Mouse (Mus musculus): ENCODE data around the gene Olfr1513. TPM values are rescaled to one million over a fixed set of nuclear protein-coding genes. Genes with fewer than 3 reads are reported as not detected.
"Not testable (repeated sequence)": the region's sequence is repeated elsewhere in the genome, so short reads cannot be mapped to it uniquely, and the experiment has no call there.

Gene Olfr1513
- polyA plus RNA-seq (2015; fragmentation: Nextera tagmentation; extraction: Ambion mirVana), result not detected in 2 replicates

DNA sequence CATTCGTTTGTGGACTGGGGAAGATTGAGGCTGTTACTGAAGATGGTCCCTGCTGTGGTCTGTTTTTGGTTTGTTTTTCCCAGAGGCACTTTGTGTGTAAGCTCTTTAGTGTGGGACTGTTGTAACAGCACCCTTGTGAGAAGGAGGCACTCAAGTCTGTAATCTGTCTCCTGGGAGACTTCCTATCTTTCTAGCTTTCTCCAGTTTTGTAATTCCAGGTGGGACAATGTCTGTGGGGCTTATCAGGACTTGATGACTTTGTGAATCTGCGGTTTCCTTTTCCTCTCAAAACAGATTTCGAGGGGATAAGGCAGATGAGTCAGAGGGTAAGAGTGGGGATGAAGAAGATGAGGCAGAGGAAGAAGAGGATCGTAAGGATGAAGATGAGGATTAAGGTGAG, at the start of gene Olfr1513:
Gene Olfr1513 (minus strand): TSS at position 101 of the 400 bp plus-strand sequence.
- no peak for DNase-seq (ENCODE audit: low spot score)

- no peak for DNase-seq (ENCODE audit: low spot score)
These were observed 41.1 kb upstream of the Olfr1513 start, which contains the start of gene Olfr1511 for GRCm38 (mm10) chr14:52397279-52397678. Gene Olfr1511, minus strand, starts transcription at chr14:52397379.

- DNase-seq (ENCODE audit: low spot score), result not testable (repeated sequence)
These were observed 34.1 kb upstream of the Olfr1513 start for GRCm38 (mm10) chr14:52390084-52390848.

DNA sequence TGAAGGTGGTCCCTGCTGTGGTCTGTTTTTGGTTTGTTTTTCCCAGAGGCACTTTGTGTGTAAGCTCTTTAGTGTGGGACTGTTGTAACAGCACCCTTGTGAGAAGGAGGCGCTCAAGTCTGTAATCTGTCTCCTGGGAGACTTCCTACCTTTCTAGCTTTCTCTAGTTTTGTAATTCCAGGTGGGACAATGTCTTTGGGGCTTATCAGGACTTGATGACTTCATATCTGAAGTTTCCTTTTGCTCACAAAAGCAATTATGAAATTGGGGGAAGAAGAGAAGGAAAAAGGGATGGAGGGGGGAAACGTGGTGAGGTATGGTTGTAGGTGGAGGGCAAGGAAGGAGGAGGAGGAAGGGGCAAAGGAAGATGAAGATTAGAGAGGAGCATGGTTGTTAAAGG, 22.9 kb upstream of the Olfr1513 start, which contains the start of gene Olfr1512:
Gene Olfr1512 (minus strand): TSS at position 101 of the 400 bp plus-strand sequence.
- DNase-seq (ENCODE audit: low spot score), result no peak

DNA sequence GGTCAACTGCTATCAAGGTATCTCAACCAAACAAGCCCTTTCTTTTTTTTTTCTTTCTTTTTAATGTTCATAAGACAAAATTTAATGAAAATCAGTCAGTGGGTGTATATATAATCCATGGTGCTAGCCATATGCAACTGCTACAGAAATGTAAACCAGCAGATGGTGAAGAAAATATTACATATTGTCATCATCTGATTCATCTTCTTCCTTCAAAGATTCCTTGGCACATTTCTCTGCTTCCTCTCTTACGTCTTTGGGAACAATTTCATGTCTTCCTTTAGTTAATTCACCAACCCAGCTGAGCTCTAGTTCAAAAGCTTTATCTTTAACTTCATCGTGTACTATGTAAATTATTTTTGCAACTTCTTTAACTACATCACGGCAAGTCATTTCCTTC, 12.5 kb upstream of the Olfr1513 start:
- DNase-seq (ENCODE audit: low spot score), result no peak

DNA sequence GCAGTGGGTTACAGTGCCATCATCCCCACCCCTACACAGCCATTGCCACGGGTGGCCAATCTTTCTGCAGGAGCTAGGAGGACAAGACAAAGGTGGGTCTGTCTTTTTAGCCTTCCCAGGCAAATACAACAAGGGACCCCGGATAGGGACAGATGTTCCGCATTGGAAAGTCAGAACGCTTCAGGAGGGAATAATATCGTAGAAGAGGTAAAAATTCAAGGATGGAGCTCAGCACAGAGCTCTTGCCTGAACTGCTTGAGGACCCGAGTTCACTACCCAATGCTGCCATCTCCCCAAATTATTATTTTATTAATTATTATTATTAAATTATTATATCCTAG, 16.7 kb downstream of the Olfr1513 start:
- DNase-seq (ENCODE audit: low spot score), result no peak

- peak; percentile 85 for DNase-seq (ENCODE audit: low spot score)
These were observed 17.3 kb downstream of the Olfr1513 start for GRCm38 (mm10) chr14:52338751-52339511.

GRCm38 (mm10) chr14:52332171-52332570, 24.0 kb downstream of the Olfr1513 start:
- DNase-seq (ENCODE audit: low spot score), result no peak

DNA sequence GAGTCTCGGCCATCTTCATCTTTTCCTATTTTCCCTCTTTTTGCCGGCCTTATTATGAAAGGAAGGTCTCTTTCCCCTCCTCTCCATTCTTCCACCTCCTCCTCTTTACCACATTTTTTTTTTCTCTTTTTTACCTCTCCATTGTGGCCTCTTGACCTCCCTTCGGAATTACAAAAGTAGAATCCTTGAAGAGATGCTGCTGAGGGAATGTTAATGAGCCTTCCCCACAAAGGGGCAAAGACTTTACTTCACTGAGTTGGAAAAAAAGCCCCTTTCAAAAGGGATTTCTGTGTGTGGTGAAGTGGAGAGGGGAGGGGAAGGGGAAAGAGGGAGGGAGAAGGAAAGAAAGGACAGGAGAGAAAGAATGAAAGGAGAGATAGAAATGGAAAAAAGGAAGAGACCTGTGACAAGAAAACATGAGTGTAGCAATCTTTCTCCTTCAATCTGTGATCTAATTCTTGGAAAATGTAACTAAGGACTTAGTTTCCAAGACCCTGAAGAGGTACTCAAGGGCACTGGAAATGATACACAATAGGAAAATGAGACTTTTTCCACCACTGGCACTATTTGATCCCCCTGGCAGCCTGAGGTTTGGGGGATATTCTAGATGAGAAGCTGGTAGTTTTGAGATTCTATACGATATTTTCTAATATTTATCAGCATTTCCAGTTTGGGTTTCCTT, 25.0 kb downstream of the Olfr1513 start:
- DNase-seq (ENCODE audit: low spot score), result no peak

GRCm38 (mm10) chr14:52327910-52328812, 28.0 kb downstream of the Olfr1513 start, which contains the start of gene Sall2:
Gene Sall2, minus strand, starts transcription at chr14:52328762.
- no peak for DNase-seq (ENCODE audit: low spot score)

- no peak for DNase-seq (ENCODE audit: low spot score)
These were observed 28.8 kb downstream of the Olfr1513 start for GRCm38 (mm10) chr14:52327375-52327901.

- DNase-seq (ENCODE audit: low spot score), result peak; percentile 17
These were observed 30.3 kb downstream of the Olfr1513 start for GRCm38 (mm10) chr14:52325890-52326289.

DNA sequence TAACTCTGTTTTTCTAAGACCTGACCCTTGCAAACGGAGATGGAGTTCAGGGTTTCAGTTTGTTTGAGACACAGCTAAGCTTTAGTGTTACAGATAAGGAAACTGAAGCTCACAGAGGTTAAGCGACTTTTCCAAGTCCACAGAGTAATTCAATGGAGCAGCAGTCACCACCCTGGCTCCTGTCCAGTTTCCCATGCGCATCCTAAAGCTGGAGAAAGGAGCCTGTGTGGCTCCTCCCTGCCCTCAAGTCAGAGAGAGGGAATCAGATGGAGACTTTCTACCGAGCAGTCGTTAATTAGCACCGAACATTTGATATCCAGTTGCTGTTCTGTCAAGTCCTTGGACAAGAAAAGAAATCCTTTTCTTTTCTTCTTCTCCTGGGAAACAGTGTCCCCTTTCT, 36.8 kb downstream of the Olfr1513 start:
- DNase-seq (ENCODE audit: low spot score), result no peak

DNA sequence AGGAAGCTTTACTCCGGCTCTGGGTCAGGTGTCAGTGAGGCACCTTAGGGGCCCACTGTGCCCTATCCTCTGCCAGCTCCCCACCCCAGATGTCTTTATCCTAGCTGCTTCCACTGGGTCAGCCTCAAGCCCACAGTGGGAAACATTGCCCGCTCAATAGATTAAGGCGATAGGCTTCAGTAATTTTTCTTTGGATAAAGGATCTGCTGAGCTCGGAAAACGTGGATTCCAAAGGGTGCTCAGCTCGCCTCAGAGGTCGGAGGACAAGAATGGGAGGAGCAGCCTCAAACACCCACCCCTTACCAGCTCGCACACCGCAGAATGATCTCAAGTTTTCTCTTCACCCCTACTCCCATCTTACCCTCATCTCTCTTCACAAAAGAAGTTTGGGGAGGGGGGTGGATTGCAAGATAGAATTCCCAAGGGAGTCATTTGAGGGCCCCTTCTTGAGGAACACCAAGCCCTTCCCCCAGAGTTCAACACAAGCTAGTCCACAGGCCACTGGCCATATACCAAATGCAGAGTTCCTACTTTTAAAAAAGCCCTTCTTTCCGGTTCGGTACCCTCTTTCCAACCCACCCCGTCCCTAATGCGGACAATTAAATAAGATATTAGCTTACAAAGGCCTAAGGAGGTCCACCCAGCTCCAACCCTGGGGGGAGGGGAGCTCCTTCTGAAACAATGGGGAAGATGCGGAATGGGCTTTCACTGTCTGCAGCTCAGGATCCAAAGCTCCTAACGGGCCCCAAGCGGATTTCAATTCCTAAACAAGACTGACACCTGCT, 39.6 kb downstream of the Olfr1513 start:
- peak; percentile 43 for DNase-seq (ENCODE audit: low spot score)

GRCm38 (mm10) chr14:52315792-52316440, 40.3 kb downstream of the Olfr1513 start:
- DNase-seq (ENCODE audit: low spot score), result peak; percentile 74

- DNase-seq (ENCODE audit: low spot score), result no peak
These were observed 40.9 kb downstream of the Olfr1513 start for GRCm38 (mm10) chr14:52315283-52315780.

DNA sequence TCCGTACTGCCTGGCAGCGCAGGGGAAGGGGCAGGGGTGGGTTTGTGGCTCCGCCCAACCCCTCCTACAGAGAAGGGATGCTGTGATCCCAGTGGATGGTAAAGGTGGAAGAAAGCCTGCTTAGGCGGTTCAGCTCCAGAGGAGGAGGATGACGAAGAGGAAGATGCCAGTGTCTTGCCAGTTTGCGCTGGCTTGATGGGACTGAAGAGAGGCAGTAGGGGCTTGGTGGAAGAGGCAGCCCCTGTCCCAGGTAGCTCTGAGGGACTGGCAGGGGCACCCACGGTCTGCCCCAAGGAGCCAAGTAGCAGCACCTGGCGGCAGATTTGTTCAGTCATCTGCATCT, 41.4 kb downstream of the Olfr1513 start:
- no peak for DNase-seq (ENCODE audit: low spot score)

DNA sequence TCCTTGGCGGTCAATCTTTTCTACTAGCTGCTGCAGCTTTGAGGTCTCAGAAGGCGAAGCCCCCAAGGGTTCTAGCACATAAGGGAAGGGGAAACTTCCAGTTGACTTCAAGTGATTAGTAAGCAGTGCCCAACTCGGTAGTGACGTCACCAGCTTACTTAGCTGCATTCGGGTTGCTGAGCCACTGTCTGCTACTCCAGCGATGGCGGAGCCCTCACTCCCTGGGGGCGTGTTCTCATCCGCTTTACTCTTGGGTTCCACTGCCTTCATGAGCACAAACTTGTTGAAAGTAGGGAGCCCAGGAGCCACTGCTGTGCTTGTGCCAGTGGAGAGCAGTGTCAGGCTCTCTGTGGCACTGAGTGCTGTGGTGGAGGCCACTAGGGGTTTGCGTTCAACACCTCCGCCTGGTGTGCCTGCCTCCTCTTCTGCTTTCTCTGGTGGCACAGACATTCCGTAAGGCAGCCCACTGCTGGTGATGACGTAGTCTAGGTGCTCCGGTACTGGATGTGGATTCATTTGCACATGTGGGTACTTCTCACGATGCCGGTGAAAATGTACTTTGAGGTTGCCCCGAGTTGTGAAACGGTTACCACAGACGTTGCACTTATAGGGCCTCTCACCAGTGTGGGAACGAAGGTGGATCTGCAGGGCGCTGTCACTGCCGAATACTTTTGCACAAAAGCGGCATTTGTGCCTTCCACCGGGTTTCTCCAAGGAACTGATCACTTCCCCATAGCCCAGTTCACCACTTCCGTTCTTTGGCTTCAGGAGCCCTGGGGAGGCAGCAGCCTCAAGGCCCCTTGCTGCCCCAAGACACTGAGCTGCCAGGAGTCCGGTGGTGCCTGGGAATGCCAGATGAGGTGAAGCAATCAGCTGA, 42.0 kb downstream of the Olfr1513 start:
- DNase-seq (ENCODE audit: low spot score), result no peak

Measured in thymus, postnatal 0 days (tissue).